Mouse (Mus musculus): Measurements from ENCODE around the gene Rfpl4. TPM values are rescaled to one million over a fixed set of nuclear protein-coding genes. Genes with fewer than 3 reads are reported as not detected.

Gene Rfpl4
- polyA plus RNA-seq, 1 experiment: not detected

- 90% methylated on average over 10 of the region's 10 CpGs for WGBS
- no peak for DNase-seq
- no peak overlapping the region for H3K4me3 ChIP-seq (replicated peaks; ENCODE audit: insufficient read depth, low read depth, low read length)
- no peaks in the 10 kb centered on the region for H3K27me3 ChIP-seq (ENCODE audit: control insufficient read depth, insufficient read depth, low read length)
- no peak for TF ChIP-seq CTCF (IDR thresholded peaks at IDR 0.05; ENCODE audit: borderline replicate concordance, insufficient read depth, low read depth, low read length)
- TF ChIP-seq POLR2A (IDR thresholded peaks at IDR 0.05; ENCODE audit: borderline replicate concordance, insufficient read depth, low read length): no peak
- H3K27ac ChIP-seq (ENCODE audit: insufficient read depth, low read length): no peak overlapping the region
- no peaks in the 10 kb centered on the region for H3K4me1 ChIP-seq (ENCODE audit: control insufficient read depth, insufficient read depth, low read length)
Observed at GRCm38 (mm10) chr7:5101066-5101663, 15.6 kb downstream of the Rfpl4 start.

GRCm38 (mm10) chr7:5099796-5100195 lies 17.0 kb downstream of the Rfpl4 start:
- peak in 1 of 2 experiments; percentile 6 for DNase-seq
- WGBS: 74% methylated on average over 3 of the region's 3 CpGs
- TF ChIP-seq CTCF (IDR thresholded peaks at IDR 0.05; ENCODE audit: borderline replicate concordance, insufficient read depth, low read depth, low read length) (no peak), POLR2A (IDR thresholded peaks at IDR 0.05; ENCODE audit: borderline replicate concordance, insufficient read depth, low read length) (no peak)
- Histone ChIP-seq H3K4me3 (replicated peaks; ENCODE audit: insufficient read depth, low read depth, low read length) (no peak overlapping the region), H3K4me1 (ENCODE audit: control insufficient read depth, insufficient read depth, low read length) (no peaks in the 10 kb centered on the region), H3K27ac (ENCODE audit: insufficient read depth, low read length) (no peak overlapping the region), H3K27me3 (ENCODE audit: control insufficient read depth, insufficient read depth, low read length) (no peaks in the 10 kb centered on the region)

GRCm38 (mm10) chr7:5098769-5099168 lies 18.0 kb downstream of the Rfpl4 start:
- no peak for DNase-seq
- WGBS: 93% methylated on average over 5 of the region's 5 CpGs
- no peak overlapping the region for H3K27ac ChIP-seq (ENCODE audit: insufficient read depth, low read length)
- no peaks in the 10 kb centered on the region for H3K27me3 ChIP-seq (ENCODE audit: control insufficient read depth, insufficient read depth, low read length)
- H3K4me1 ChIP-seq (ENCODE audit: control insufficient read depth, insufficient read depth, low read length): no peaks in the 10 kb centered on the region
- TF ChIP-seq CTCF (IDR thresholded peaks at IDR 0.05; ENCODE audit: borderline replicate concordance, insufficient read depth, low read depth, low read length) (no peak), POLR2A (IDR thresholded peaks at IDR 0.05; ENCODE audit: borderline replicate concordance, insufficient read depth, low read length) (no peak)
- H3K4me3 ChIP-seq (replicated peaks; ENCODE audit: insufficient read depth, low read depth, low read length): no peak overlapping the region

- no peak overlapping the region for H3K27ac ChIP-seq (ENCODE audit: insufficient read depth, low read length)
- DNase-seq: peak in 1 of 2 experiments; percentile 7
- H3K4me3 ChIP-seq (replicated peaks; ENCODE audit: insufficient read depth, low read depth, low read length): no peak overlapping the region
- H3K27me3 ChIP-seq (ENCODE audit: control insufficient read depth, insufficient read depth, low read length): no peaks in the 10 kb centered on the region
- 71% methylated on average over 21 of the region's 21 CpGs for WGBS
- TF ChIP-seq POLR2A (IDR thresholded peaks at IDR 0.05; ENCODE audit: borderline replicate concordance, insufficient read depth, low read length) (no peak), CTCF (IDR thresholded peaks at IDR 0.05; ENCODE audit: borderline replicate concordance, insufficient read depth, low read depth, low read length) (no peak)
- peaks cover 3% of the 10 kb centered on the region for H3K4me1 ChIP-seq (ENCODE audit: control insufficient read depth, insufficient read depth, low read length)
Observed at GRCm38 (mm10) chr7:5092831-5093510, 23.8 kb downstream of the Rfpl4 start.

- Histone ChIP-seq H3K27me3 (ENCODE audit: control insufficient read depth, insufficient read depth, low read length) (no peaks in the 10 kb centered on the region), H3K27ac (ENCODE audit: insufficient read depth, low read length) (no peak overlapping the region), H3K4me1 (ENCODE audit: control insufficient read depth, insufficient read depth, low read length) (peaks cover 6% of the 10 kb centered on the region), H3K4me3 (replicated peaks; ENCODE audit: insufficient read depth, low read depth, low read length) (no peak overlapping the region)
- 74% methylated on average over 6 of the region's 6 CpGs for WGBS
- no peak for TF ChIP-seq POLR2A (IDR thresholded peaks at IDR 0.05; ENCODE audit: borderline replicate concordance, insufficient read depth, low read length)
- no peak for TF ChIP-seq CTCF (IDR thresholded peaks at IDR 0.05; ENCODE audit: borderline replicate concordance, insufficient read depth, low read depth, low read length)
- DNase-seq: peak in 1 of 2 experiments; percentile 5
Observed at GRCm38 (mm10) chr7:5092381-5092780, 24.4 kb downstream of the Rfpl4 start.

GRCm38 (mm10) chr7:5091008-5091728 lies 25.6 kb downstream of the Rfpl4 start:
- 81% methylated on average over 15 of the region's 15 CpGs for WGBS
- DNase-seq: peak in 1 of 2 experiments; percentile 4
- Histone ChIP-seq H3K4me1 (ENCODE audit: control insufficient read depth, insufficient read depth, low read length) (peaks cover 8% of the 10 kb centered on the region), H3K27me3 (ENCODE audit: control insufficient read depth, insufficient read depth, low read length) (no peaks in the 10 kb centered on the region), H3K27ac (ENCODE audit: insufficient read depth, low read length) (no peak overlapping the region), H3K4me3 (replicated peaks; ENCODE audit: insufficient read depth, low read depth, low read length) (no peak overlapping the region)
- TF ChIP-seq CTCF (IDR thresholded peaks at IDR 0.05; ENCODE audit: borderline replicate concordance, insufficient read depth, low read depth, low read length) (no peak), POLR2A (IDR thresholded peaks at IDR 0.05; ENCODE audit: borderline replicate concordance, insufficient read depth, low read length) (no peak)

- WGBS: 83% methylated on average over 15 of the region's 15 CpGs
- Histone ChIP-seq H3K27me3 (ENCODE audit: control insufficient read depth, insufficient read depth, low read length) (no peaks in the 10 kb centered on the region), H3K4me3 (replicated peaks; ENCODE audit: insufficient read depth, low read depth, low read length) (no peak overlapping the region), H3K4me1 (ENCODE audit: control insufficient read depth, insufficient read depth, low read length) (peaks cover 13% of the 10 kb centered on the region), H3K27ac (ENCODE audit: insufficient read depth, low read length) (no peak overlapping the region)
- peak in 1 of 2 experiments; percentile 8 for DNase-seq
- no peak for TF ChIP-seq POLR2A (IDR thresholded peaks at IDR 0.05; ENCODE audit: borderline replicate concordance, insufficient read depth, low read length)
- TF ChIP-seq CTCF (IDR thresholded peaks at IDR 0.05; ENCODE audit: borderline replicate concordance, insufficient read depth, low read depth, low read length): no peak
Observed at GRCm38 (mm10) chr7:5089853-5090252, 26.9 kb downstream of the Rfpl4 start.

Data from cerebellum, adult 2 months (tissue).